Mouse (Mus musculus) urinary bladder, adult 18-20 months (tissue): Measurements from ENCODE around the gene S100a5.

ENCODE experiments used
- DNase-seq, 2 experiments: peaks; one replicate each; pipeline ENCODE4 v3.0.0; 2022; ENCODE audit warnings: low spot score in 2 of 2, mixed read lengths in 2 of 2

Gene S100a5

GRCm38 (mm10) chr3:90625496-90625895 lies 17.2 kb downstream of the S100a5 start:
- no peak for DNase-seq

- DNase-seq = peak in 1 of 2 experiments; percentile 4
Observed at GRCm38 (mm10) chr3:90626266-90627021, 18.1 kb downstream of the S100a5 start.

GRCm38 (mm10) chr3:90627366-90627765 lies 19.0 kb downstream of the S100a5 start:
- no peak for DNase-seq

GRCm38 (mm10) chr3:90627807-90628206 lies 19.5 kb downstream of the S100a5 start:
- no peak for DNase-seq

GRCm38 (mm10) chr3:90629298-90629697 lies 21.0 kb downstream of the S100a5 start:
- DNase-seq = no peak

- DNase-seq = no peak
Observed at GRCm38 (mm10) chr3:90631984-90632383, 23.7 kb downstream of the S100a5 start.

- no peak for DNase-seq
Observed at GRCm38 (mm10) chr3:90638511-90639275, 30.4 kb downstream of the S100a5 start.

- DNase-seq = no peak
Observed at GRCm38 (mm10) chr3:90639511-90640154, 31.3 kb downstream of the S100a5 start.

GRCm38 (mm10) chr3:90640981-90641380 lies 32.7 kb downstream of the S100a5 start:
- no peak for DNase-seq

GRCm38 (mm10) chr3:90644220-90644619 lies 35.9 kb downstream of the S100a5 start:
- no peak for DNase-seq

GRCm38 (mm10) chr3:90647291-90647690 lies 39.0 kb downstream of the S100a5 start:
- no peak for DNase-seq

GRCm38 (mm10) chr3:90648981-90649380 lies 40.7 kb downstream of the S100a5 start:
- no peak for DNase-seq

- DNase-seq = no peak
Observed at GRCm38 (mm10) chr3:90649832-90650231, 41.5 kb downstream of the S100a5 start.

- peak; percentile 55 to 65 for DNase-seq
Observed at GRCm38 (mm10) chr3:90652878-90653508, 44.7 kb downstream of the S100a5 start.

- no peak for DNase-seq
Observed at GRCm38 (mm10) chr3:90653717-90654116, 45.4 kb downstream of the S100a5 start, which contains the start of gene S100a7a. Gene S100a7a, plus strand, starts transcription at chr3:90654017.

GRCm38 (mm10) chr3:90657405-90657804 lies 49.1 kb downstream of the S100a5 start:
- DNase-seq = no peak

GRCm38 (mm10) chr3:90659364-90660044 lies 51.2 kb downstream of the S100a5 start:
- DNase-seq = no peak
